Mouse (Mus musculus) lung, postnatal 0 days (tissue): Measurements from ENCODE around the gene Hsp90ab1.

ENCODE experiments used
- CTCF ChIP-seq: IDR thresholded peaks from 2 replicates; pipeline ENCODE4 v1.5.1; 2016; ENCODE audit warnings: antibody characterized with exemption, mild to moderate bottlenecking
- EP300 ChIP-seq: IDR thresholded peaks from 2 replicates; pipeline ENCODE4 v1.6.1; 2016; ENCODE audit warnings: antibody characterized with exemption, mild to moderate bottlenecking, control low read depth

- TF ChIP-seq EP300 (no peak), CTCF (no peak)
These were observed 34.7 kb downstream of the Hsp90ab1 start for GRCm38 (mm10) chr17:45538394-45538793.
